Mouse (Mus musculus) G1E-ER4 (cell line): ENCODE measurements around the gene Fam229b. TPM values are rescaled to one million over a fixed set of nuclear protein-coding genes. Genes with fewer than 3 reads are reported as not detected.

ENCODE experiments used
- GATA1 ChIP-seq: IDR thresholded peaks from one replicate; pipeline ENCODE4 v1.8.0; 2012; ENCODE audit warnings: low read length, inconsistent platforms
- polyA plus RNA-seq: library from polyadenylated mRNA; stranded (reverse); fragments of >175 nt; gene quantifications from 2 replicates; pipeline ENCODE4 v1.2.3, GENCODE M21; 2012

The Fam229b gene
- polyA plus RNA-seq, result 0.13 TPM in 1 of 2 replicates, not detected in the other

DNA sequence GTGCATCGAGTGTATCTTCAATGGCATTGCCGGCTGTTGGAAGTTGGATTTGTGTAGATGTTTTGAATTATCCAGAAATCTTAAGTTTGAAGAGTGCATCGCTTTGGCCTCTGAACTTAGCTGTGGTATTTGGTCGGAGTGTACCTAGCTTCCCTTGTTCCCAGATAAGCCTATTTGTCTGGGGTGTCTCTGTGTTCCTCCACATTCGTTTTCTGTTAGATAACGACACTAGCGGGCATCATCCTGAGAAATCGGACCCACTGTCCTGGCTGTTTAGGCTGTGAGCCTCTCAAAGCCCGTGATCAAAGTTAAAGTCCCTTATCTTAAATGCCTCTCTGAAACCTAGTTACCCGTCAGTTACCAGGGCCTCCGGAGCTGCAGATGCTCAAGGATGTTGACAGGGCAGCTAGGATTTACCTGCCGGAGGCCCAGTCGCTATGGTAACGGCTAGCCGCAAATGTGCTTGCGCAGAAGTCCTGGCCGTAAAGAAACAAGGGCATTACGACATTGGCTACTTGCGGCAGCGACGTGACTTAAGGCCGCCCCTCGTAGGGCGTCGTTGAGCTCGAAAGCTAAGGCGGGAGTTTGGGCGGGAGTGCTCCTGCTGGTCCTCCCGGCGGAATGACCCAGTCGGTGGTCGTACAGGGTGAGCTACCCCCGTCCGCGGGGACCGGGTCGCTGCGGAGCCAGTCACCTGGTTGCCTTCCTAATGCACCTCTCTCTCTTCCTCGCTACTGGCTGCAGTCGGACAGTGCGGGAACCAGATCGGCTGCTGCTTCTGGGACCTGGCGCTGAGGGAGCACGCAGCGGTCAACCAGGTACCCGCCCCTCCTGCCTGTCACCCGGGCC, at the start of gene Fam229b, which contains the start of gene Tube1:
Gene Fam229b, minus strand, starts transcription at position 453 of the 849 bp plus-strand sequence.
Gene Tube1, plus strand, starts transcription at position 515 of the 849 bp plus-strand sequence.
- TF ChIP-seq GATA1, result no peak

DNA sequence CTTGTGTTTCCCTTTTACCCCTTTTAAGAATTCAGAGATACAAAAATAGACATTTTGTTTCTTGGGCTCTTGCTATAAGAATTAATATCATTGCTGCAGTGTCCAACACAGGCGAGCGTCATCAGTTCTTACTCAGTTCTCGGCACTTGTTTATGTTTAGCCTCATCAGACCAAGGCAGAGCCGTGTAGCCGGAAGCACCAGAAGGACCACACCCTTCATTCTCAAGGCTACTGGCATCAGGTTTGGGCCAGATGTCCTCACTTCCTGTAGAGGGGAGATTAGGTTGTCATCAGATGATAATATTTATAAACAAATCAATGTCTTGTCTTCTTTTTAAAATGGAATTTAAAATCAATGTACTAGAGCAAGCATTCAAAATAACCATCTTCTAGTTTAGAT, 43.3 kb upstream of the Fam229b start:
- no peak for TF ChIP-seq GATA1

DNA sequence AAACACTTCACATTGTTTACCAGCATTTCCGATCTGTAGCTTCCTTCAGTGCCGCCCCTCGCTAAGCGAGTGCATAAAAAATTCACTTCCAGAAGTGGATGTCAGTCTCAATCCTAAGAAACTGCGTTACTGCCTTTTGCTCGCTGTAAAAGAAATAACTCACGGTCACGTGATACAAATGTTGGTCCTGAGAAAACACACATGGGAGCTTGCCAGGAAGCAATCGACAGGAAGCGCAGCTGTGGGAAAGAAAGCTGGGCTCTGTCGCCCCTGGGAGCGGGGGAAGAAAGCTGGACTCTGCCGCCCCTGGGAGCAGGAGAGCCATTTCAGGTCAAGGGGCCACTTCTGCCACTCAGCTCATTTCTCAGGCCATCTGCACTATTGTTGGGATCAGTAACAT, 39.4 kb upstream of the Fam229b start:
- no peak for TF ChIP-seq GATA1

DNA sequence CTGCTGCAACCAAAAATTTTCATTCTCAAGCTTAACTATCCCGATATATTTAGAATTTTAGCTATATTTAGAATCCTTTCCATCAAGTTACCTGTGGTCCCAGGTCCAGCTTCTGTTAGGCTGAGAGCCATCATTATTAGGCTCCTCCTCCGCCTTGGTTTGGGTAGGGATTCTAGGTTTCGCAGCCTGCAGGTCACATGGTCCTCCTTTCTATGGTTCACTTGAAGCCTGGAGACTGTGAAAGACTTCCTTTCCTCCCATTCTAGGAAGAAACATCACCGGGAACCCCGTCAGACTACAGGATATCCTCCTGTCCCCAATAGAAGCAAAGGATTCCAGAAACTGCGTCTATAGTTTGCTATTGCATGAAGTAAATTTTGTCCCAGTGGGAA, 38.8 kb upstream of the Fam229b start:
- TF ChIP-seq GATA1, result no peak

DNA sequence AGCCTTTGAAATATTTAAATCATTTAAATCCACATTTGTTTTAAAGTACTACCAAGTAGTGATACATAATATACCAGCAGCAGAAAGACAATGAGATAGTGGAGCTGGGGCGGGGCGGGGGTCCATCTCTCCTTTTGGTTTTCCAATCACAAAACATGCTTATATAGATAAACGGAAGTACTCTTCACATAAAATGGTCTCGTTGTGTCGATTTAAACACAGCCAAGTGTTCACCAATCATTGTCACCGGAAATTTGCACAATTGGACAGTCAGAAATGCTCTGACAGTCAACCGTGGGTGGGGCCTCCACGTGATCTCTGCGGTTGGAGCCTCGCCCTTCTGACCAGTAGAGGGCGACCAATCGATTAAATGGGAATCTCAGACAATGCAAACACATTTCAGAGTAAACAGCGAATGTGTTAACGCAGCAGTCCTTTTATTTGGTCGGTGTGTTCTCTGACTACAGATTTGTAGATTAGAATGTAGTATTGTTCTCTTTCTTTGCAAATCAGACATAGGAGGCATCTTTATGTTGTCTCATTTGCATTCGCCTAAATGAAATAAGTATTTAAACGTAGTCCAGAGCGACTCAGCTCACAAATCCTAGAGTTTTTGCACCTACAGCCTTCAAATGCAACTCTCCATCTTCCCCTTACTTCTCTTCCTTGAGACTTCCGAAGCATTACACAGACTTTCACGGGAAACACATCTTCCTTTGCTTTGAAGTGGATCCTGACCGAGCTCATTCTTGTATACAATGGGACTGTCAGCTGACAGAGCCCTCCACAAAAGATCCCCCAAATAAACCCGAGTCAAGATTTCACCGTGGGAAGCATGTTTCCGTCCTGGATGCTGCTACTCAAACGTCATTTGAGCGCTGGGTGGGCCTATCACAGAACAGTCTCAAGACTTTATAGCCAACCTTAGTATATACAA, 38.2 kb upstream of the Fam229b start:
- no peak for TF ChIP-seq GATA1

DNA sequence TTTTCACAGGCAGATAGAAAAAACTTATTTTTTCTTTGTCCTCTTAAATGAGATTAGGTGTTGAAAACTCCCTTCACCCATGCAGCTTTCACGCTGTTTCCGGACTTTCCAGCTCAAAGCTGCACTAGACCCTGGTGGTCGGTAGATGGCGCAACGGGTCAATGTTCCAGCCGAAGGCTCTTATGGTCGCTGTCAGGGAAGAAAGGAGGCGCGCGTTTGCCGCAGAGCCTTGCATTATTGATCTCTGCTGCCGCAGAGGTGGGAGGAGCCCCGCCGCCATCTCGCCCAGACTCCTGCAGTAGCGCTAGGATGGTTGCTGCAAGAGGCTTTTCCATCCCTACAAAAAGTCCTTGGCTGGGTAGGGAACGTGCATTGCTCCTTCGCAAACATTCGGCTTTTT, 37.4 kb upstream of the Fam229b start:
- no peak for TF ChIP-seq GATA1

DNA sequence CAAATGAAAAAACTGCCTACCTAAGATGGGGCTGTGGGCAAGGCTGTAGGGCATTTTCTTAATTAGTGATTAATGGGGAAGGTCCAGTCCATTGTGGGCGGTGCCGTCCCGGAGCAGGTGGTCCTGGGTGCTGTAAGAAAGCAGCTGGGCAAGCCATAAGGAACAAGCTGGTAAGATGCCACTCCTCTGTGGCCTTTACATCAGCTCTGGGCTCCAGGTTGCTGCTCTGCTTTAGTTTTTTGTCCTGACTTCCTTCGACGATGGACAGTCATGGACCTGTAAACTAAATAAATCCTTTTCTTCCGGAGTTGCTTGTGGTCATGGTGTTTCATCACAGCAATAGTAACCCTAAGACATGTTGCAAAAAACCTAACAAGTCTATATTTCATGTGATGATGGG, 37.0 kb upstream of the Fam229b start:
- no peak for TF ChIP-seq GATA1

DNA sequence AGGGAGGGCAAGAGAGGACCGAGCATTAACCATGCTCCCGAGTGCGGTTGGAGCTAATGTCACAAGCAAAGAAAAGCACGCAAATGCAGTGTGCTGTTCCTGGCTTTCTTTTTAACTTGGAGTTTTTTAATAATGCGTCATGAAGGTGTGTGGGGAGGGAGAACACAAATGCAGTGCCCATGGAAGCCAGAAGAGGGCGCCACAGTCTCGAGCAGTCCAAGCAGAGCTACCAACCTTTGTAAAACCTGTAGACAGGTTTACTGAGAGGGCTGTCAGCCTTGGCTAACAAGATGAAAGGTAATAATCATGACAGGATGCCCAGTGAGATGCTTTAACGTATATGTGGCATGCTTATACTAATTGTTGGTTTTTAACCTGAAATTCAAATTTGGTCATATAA, 36.5 kb upstream of the Fam229b start:
- no peak for TF ChIP-seq GATA1

DNA sequence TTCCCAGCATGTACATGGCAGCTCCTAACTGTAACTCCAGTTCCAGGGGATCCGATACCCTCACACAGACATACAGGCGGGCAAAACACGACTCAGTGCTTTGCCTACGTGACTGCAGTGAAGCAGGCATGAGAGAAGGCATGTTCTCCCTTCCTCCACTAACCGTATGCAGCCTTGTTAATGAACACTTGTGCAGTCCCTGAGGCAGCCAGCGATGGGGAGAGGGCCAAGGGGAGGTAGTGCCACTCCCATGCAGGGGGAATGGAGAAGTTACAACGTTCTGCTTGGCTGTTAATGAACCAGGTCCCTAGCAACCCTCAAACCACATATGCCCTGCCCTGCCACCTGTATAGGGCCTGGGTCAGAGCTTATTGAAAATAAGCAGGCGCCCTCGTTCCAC, 35.9 kb upstream of the Fam229b start:
- no peak for TF ChIP-seq GATA1

DNA sequence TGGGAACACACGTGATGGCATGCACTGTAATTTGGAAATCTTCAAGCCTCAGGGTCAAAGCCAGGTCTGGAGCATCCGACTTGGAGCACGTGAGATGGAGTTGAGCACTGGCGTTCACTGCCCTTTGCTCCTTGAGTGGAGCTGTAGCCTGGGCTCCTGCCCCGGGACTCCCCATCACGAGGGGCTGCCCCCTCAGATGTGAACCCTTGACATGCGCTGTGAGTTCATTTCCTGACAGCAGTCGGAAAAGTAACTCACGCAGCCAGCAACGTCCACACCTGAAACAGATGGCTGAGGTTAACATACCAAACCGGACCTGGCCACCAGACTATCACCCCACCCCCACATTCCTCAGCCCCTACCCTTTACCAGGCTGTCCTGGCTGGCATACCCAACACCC, 33.9 kb upstream of the Fam229b start:
- TF ChIP-seq GATA1, result no peak

DNA sequence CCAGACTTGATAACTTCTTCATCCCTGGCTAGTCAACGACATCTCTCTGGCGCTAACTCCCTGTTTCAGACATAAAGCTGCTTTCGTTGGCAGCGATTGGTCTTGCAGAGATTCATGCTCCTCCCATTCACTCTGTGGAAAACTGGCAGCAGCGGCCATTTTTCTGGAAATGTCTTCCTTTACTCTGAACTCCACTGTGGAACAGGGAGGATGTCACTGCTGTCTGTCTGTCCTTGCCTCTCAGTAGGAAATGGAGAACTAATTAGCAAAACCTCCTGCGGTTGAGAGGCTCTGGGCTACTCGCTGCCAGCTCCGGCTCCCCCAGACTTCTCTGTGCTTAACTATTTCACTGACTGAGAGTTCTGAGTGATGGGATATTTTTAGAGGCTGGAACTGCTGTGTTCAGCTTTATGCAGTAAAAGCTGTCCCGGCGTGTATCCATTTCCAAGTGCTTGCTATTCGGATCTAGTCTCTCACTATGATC, 32.0 kb upstream of the Fam229b start:
- no peak for TF ChIP-seq GATA1

DNA sequence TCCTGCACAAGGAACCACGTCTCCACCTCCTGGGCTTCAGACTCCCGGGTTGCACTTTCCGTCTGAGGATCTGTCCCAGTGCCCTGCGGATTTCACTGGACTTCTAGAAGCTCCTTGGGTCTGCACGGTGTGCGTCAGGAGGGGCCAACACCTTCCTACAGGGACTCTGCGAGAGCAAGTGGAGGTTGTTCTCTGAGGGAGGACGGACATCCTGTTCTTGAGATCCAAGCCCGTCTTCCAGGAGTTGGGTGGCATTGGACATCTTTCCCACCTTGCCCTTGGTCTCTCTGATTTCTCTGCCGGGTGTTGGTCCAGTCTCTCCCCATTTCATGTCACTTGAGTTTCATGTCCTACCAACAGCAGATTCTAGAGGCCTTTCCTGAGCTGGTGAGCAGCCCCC, 30.0 kb upstream of the Fam229b start, which contains the start of gene Ccn6:
Gene Ccn6, minus strand, starts transcription at position 101 of the 400 bp plus-strand sequence.
- TF ChIP-seq GATA1, result no peak

DNA sequence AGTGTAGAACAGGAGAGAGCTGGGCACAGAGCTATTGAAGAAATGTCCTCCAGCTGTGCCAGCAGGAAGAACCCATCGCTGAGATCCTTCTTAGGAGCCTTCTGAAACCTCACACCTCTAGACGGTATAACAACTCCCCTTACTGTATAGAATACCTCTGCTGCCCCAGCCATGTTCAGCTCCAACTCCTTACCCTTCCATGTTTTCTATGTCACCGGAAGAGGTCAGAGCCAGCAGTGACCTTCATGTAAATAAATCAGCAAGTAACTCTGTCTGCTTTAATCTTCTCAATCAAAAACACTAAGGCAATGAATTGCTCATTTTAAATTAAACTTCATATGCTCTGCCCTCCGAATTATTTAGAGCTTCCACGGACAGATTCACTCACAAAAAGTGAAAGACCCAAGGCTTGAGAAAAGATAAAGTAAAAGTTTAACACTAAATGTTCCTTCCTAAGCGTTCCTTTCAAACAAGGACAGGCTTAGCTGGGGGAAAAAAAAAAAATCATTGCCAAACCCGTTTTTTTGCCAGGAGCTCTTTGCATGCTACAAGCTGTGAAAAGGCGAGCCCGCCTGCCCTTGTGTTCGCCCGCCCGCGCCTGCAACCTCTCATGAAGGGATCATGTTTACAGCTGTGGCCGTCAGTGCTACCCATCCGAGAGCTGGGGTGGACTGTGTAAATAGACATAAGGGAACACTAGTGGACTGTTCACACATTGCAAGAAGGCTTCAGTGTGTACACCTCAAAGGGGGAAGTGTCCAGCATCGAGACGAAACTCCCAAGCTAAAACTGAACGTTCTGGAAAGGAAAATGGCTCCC, 29.2 kb upstream of the Fam229b start:
- no peak for TF ChIP-seq GATA1

DNA sequence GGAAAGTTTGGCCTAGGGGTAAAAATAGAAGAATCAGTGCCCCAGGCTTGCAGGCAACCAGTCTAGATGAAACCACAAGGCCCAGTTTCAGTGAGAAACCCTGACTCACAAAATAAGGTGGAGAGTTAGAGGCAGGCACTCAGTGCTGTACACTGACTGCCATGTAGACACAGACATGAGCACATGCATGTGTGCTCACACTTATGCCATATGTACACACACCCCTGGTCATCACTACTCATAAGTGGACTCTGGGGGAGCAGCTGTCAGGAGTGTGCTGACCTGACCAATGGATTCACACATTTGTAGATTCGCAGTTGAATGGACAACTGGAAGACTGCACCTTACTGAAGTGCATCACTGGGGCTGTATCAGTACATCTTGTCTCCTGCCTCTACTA, 27.7 kb upstream of the Fam229b start:
- TF ChIP-seq GATA1, result no peak

DNA sequence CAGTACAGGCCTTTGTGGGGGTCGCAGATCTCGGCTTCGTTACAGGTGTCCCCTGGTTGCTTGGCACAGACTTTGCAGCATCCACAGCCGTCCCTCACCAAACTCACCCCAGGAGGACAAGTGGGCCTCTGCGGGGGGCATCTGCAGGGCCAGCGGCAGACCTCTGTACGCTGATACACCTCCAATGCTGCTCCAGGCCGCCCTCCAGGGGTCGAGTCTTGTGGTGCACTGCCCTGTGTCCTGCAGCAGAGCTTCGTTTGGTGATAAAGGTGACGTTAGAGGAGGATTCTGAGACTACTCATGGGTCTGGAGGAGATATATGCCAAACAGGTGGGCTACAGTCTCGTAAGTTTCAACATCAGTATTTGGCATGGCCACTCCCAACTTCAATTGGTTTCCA, 24.6 kb upstream of the Fam229b start:
- no peak for TF ChIP-seq GATA1
